ENCODE assay signal across 9 mouse cellular contexts in the genomic region with DNA sequence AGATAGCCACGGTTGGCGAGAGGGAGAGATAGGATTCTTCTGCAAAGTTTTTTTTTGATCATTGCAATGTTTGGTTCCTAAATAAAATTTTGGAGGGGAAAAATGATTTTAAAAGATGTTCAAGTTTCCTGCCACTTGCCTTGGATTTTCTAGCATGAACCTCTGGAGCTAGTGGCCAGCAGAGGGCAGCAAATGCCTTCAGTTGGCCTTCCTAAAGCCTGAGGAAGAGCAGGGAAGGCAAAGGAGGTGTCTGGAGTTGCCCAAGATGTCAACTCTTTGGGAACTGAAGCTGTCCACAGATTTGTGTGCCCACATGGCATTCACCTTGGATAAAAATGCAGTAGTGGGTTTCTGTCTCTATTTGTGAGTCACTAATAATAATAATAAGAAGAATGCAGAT. TPM values are rescaled to one million over a fixed set of nuclear protein-coding genes. Genes with fewer than 3 reads are reported as not detected.
DNase-seq lines count a peak whose midpoint lies in the region; ATAC-seq and TF ChIP-seq lines count a peak whose summit lies in the region.
"Had no signal": no experiment of that assay in that cellular context is flagged by ENCODE, and none has a peak within 500 bp of the region (broad histone marks: within the 10 kb centered on the region; RNA-seq: fewer than 3 reads in every experiment).

No protein-coding gene starts in this region.

- no peaks in the 10 kb centered on the region for H3K4me1 ChIP-seq in midbrain, embryonic 10.5 days
- H3K4me1 ChIP-seq in midbrain, embryonic 15.5 days = no peaks in the 10 kb centered on the region
- no peaks in the 10 kb centered on the region for H3K4me1 ChIP-seq in embryonic facial prominence, embryonic 14.5 days (ENCODE audit: control insufficient read depth, insufficient read depth, low read length)
- no peaks in the 10 kb centered on the region for H3K4me1 ChIP-seq in kidney, postnatal 0 days (replicated peaks; ENCODE audit: insufficient read depth, low read length)
- no peaks in the 10 kb centered on the region for H3K4me1 ChIP-seq in liver, embryonic 11.5 days (replicated peaks; ENCODE audit: control insufficient read depth, insufficient read depth, low read length)
- H3K4me1 ChIP-seq: heart, embryonic 15.5 days had no signal

- no peak overlapping the region for H3K9ac ChIP-seq in midbrain, embryonic 15.5 days
- no peak overlapping the region for H3K9ac ChIP-seq in embryonic facial prominence, embryonic 14.5 days (ENCODE audit: low read depth, low read length)
- no peak overlapping the region for H3K9ac ChIP-seq in kidney, postnatal 0 days (ENCODE audit: low read depth, low read length)
- H3K9ac ChIP-seq in liver, embryonic 11.5 days (ENCODE audit: low read depth, low read length) = no peak overlapping the region
- H3K9ac ChIP-seq: heart, embryonic 15.5 days had no signal

- H3K4me3 ChIP-seq in midbrain, embryonic 10.5 days = no peak overlapping the region
- H3K4me3 ChIP-seq in midbrain, embryonic 15.5 days = no peak overlapping the region
- no peak overlapping the region for H3K4me3 ChIP-seq in embryonic facial prominence, embryonic 14.5 days (ENCODE audit: low read depth, low read length)
- H3K4me3 ChIP-seq in kidney, postnatal 0 days (replicated peaks; ENCODE audit: low read depth, low read length) = no peak overlapping the region
- no peak overlapping the region for H3K4me3 ChIP-seq in liver, embryonic 11.5 days (ENCODE audit: low read depth, low read length)
- H3K4me3 ChIP-seq: heart, embryonic 15.5 days had no signal

- no peaks in the 10 kb centered on the region for H3K27me3 ChIP-seq in midbrain, embryonic 10.5 days (ENCODE audit: low read depth, poor library complexity, severe bottlenecking)
- H3K27me3 ChIP-seq in midbrain, embryonic 15.5 days (replicated peaks) = no peaks in the 10 kb centered on the region
- H3K27me3 ChIP-seq in embryonic facial prominence, embryonic 14.5 days (replicated peaks; ENCODE audit: control insufficient read depth, insufficient read depth, low read length) = no peaks in the 10 kb centered on the region
- no peaks in the 10 kb centered on the region; the same call in 1 of the 2 replicates for H3K27me3 ChIP-seq in kidney, postnatal 0 days (ENCODE audit: insufficient read depth, low read length)
- H3K27me3 ChIP-seq in liver, embryonic 11.5 days (replicated peaks; ENCODE audit: control insufficient read depth, insufficient read depth, low read length) = no peaks in the 10 kb centered on the region; the same call in 1 of the 2 replicates

- peak; percentile 92 for TF ChIP-seq CTCF in kidney, postnatal 0 days (IDR thresholded peaks at IDR 0.05; ENCODE audit: low read depth)

- no peak for ATAC-seq in midbrain, embryonic 15.5 days (replicated peaks)
- 0 out of 2 replicates have a peak, but pooled peaks have one; percentile 57 for ATAC-seq in embryonic facial prominence, embryonic 14.5 days (ENCODE audit: low read depth)
- no peak for ATAC-seq in kidney, postnatal 0 days (replicated peaks; ENCODE audit: low FRiP score, low read depth)
- ATAC-seq in liver, embryonic 11.5 days (replicated peaks; ENCODE audit: low FRiP score) = no peak
- no peak for ATAC-seq in erythroid progenitor cell, adult 5-6 weeks (replicated peaks; ENCODE audit: low FRiP score, poor library complexity, severe bottlenecking)

- no peak overlapping the region for H3K27ac ChIP-seq in midbrain, embryonic 10.5 days (replicated peaks)
- no peak overlapping the region for H3K27ac ChIP-seq in midbrain, embryonic 15.5 days
- no peak overlapping the region for H3K27ac ChIP-seq in embryonic facial prominence, embryonic 14.5 days (replicated peaks; ENCODE audit: low read depth, low read length)
- no peak overlapping the region for H3K27ac ChIP-seq in kidney, postnatal 0 days
- H3K27ac ChIP-seq in liver, embryonic 11.5 days (ENCODE audit: low read depth, low read length) = no peak overlapping the region
- H3K27ac ChIP-seq: heart, embryonic 15.5 days had no signal

- 13% methylated on average over 2 of the region's 2 CpGs for WGBS in midbrain, embryonic 10.5 days
- WGBS in midbrain, embryonic 15.5 days = 16% methylated on average over 2 of the region's 2 CpGs
- 10% methylated on average over 2 of the region's 2 CpGs for WGBS in embryonic facial prominence, embryonic 14.5 days
- 8% methylated on average over 2 of the region's 2 CpGs for WGBS in kidney, postnatal 0 days
- WGBS in liver, embryonic 11.5 days = 10% methylated on average over 2 of the region's 2 CpGs

- H3K4me2 ChIP-seq in midbrain, embryonic 15.5 days = no peak overlapping the region
- no peak overlapping the region for H3K4me2 ChIP-seq in embryonic facial prominence, embryonic 14.5 days (ENCODE audit: low read depth, low read length)
- no peak overlapping the region for H3K4me2 ChIP-seq in kidney, postnatal 0 days (ENCODE audit: low read length)
- H3K4me2 ChIP-seq in liver, embryonic 11.5 days = no peak overlapping the region
- H3K4me2 ChIP-seq: heart, embryonic 15.5 days had no signal

- no peaks in the 10 kb centered on the region for H3K9me3 ChIP-seq in midbrain, embryonic 10.5 days (replicated peaks)
- H3K9me3 ChIP-seq in midbrain, embryonic 15.5 days = no peaks in the 10 kb centered on the region
- H3K9me3 ChIP-seq in embryonic facial prominence, embryonic 14.5 days (ENCODE audit: control insufficient read depth, low read length) = no peaks in the 10 kb centered on the region
- H3K9me3 ChIP-seq in kidney, postnatal 0 days (replicated peaks; ENCODE audit: low read length) = no peaks in the 10 kb centered on the region
- no peaks in the 10 kb centered on the region for H3K9me3 ChIP-seq in liver, embryonic 11.5 days (ENCODE audit: control insufficient read depth, low read length)
- H3K9me3 ChIP-seq: heart, embryonic 15.5 days had no signal

- no peaks in the 10 kb centered on the region for H3K36me3 ChIP-seq in midbrain, embryonic 10.5 days
- no peaks in the 10 kb centered on the region for H3K36me3 ChIP-seq in midbrain, embryonic 15.5 days (replicated peaks)
- no peaks in the 10 kb centered on the region for H3K36me3 ChIP-seq in embryonic facial prominence, embryonic 14.5 days (ENCODE audit: control insufficient read depth, insufficient read depth, low read length)
- H3K36me3 ChIP-seq in kidney, postnatal 0 days (ENCODE audit: insufficient read depth, low read length) = no peaks in the 10 kb centered on the region
- H3K36me3 ChIP-seq in liver, embryonic 11.5 days (ENCODE audit: control insufficient read depth, insufficient read depth, low read length) = no peaks in the 10 kb centered on the region
- H3K36me3 ChIP-seq: heart, embryonic 15.5 days had no signal

- DNase-seq in midbrain, embryonic 10.5 days (ENCODE audit: low spot score) = peak; percentile 70
- DNase-seq in adrenal gland, postnatal 36 days = peak; percentile 81 to 86
- DNase-seq in embryonic facial prominence, embryonic 14.5 days (ENCODE audit: low spot score) = peak; percentile 90
- DNase-seq in kidney, postnatal 0 days (ENCODE audit: low spot score) = peak; percentile 90
- peak; percentile 43 for DNase-seq in liver, embryonic 11.5 days (ENCODE audit: low spot score)
- peak; percentile 78 to 89 for DNase-seq in right cerebral cortex, postnatal 10 days (ENCODE audit: low spot score in 2 of 2)

RNA-seq across cellular contexts. Expression of a gene that starts 2.7 kb away (rescaled TPM):
- not detected in 2 replicates for polyA plus RNA-seq in midbrain, embryonic 10.5 days (2016; fragmentation: Nextera tagmentation; extraction: Ambion mirVana)
- polyA plus RNA-seq in midbrain, embryonic 15.5 days (2015; fragmentation: Nextera tagmentation; extraction: Ambion mirVana) = not detected in 2 replicates
- total RNA-seq in adrenal gland, postnatal 36 days (2021) = not detected
- 1.6 and 1.8 TPM in 2 replicates for polyA plus RNA-seq in embryonic facial prominence, embryonic 14.5 days (2014; fragmentation: Nextera tagmentation; extraction: Ambion mirVana)
- not detected in 2 replicates for polyA plus RNA-seq in kidney, postnatal 0 days (2015; fragmentation: Nextera tagmentation; extraction: Ambion mirVana)
- polyA plus RNA-seq in liver, embryonic 11.5 days (2014; fragmentation: Nextera tagmentation; extraction: Ambion mirVana) = not detected in 2 replicates
- total RNA-seq in erythroid progenitor cell, adult 5-6 weeks (2015; ENCODE audit: low replicate concordance) = not detected in 2 replicates
- total RNA-seq in erythroid progenitor cell, adult 5-6 weeks (2017; ENCODE audit: low replicate concordance) = not detected in 2 replicates
- polyA plus RNA-seq: heart, embryonic 15.5 days had no signal

RNA-seq across cellular contexts. Expression of a gene that starts 12.8 kb away (rescaled TPM):
- polyA plus RNA-seq in midbrain, embryonic 10.5 days (2016; fragmentation: Nextera tagmentation; extraction: Ambion mirVana) = not detected in 2 replicates
- not detected in 2 replicates for polyA plus RNA-seq in midbrain, embryonic 15.5 days (2015; fragmentation: Nextera tagmentation; extraction: Ambion mirVana)
- total RNA-seq in adrenal gland, postnatal 36 days (2021) = not detected
- polyA plus RNA-seq in embryonic facial prominence, embryonic 14.5 days (2014; fragmentation: Nextera tagmentation; extraction: Ambion mirVana) = not detected in 2 replicates
- not detected in 2 replicates for polyA plus RNA-seq in kidney, postnatal 0 days (2015; fragmentation: Nextera tagmentation; extraction: Ambion mirVana)
- polyA plus RNA-seq in liver, embryonic 11.5 days (2014; fragmentation: Nextera tagmentation; extraction: Ambion mirVana) = not detected in 2 replicates
- not detected in 2 replicates for total RNA-seq in erythroid progenitor cell, adult 5-6 weeks (2015; ENCODE audit: low replicate concordance)
- not detected in 2 replicates for total RNA-seq in erythroid progenitor cell, adult 5-6 weeks (2017; ENCODE audit: low replicate concordance)
- polyA plus RNA-seq: heart, embryonic 15.5 days had no signal

RNA-seq across cellular contexts. Expression of a gene that starts 28.5 kb away (rescaled TPM):
- polyA plus RNA-seq in midbrain, embryonic 10.5 days (2016; fragmentation: Nextera tagmentation; extraction: Ambion mirVana) = 0.07 TPM in 1 of 2 replicates, not detected in the other
- not detected in 2 replicates for polyA plus RNA-seq in midbrain, embryonic 15.5 days (2015; fragmentation: Nextera tagmentation; extraction: Ambion mirVana)
- not detected for total RNA-seq in adrenal gland, postnatal 36 days (2021)
- polyA plus RNA-seq in embryonic facial prominence, embryonic 14.5 days (2014; fragmentation: Nextera tagmentation; extraction: Ambion mirVana) = 0.26 TPM in 1 of 2 replicates, not detected in the other
- polyA plus RNA-seq in kidney, postnatal 0 days (2015; fragmentation: Nextera tagmentation; extraction: Ambion mirVana) = not detected in 2 replicates
- polyA plus RNA-seq in liver, embryonic 11.5 days (2014; fragmentation: Nextera tagmentation; extraction: Ambion mirVana) = not detected in 2 replicates
- total RNA-seq in erythroid progenitor cell, adult 5-6 weeks (2015; ENCODE audit: low replicate concordance) = not detected in 2 replicates
- not detected in 2 replicates for total RNA-seq in erythroid progenitor cell, adult 5-6 weeks (2017; ENCODE audit: low replicate concordance)
- polyA plus RNA-seq: heart, embryonic 15.5 days had no signal

RNA-seq across cellular contexts. Expression of a gene that starts 30.7 kb away (rescaled TPM):
- polyA plus RNA-seq in midbrain, embryonic 10.5 days (2016; fragmentation: Nextera tagmentation; extraction: Ambion mirVana) = not detected in 2 replicates
- polyA plus RNA-seq in midbrain, embryonic 15.5 days (2015; fragmentation: Nextera tagmentation; extraction: Ambion mirVana) = not detected in 2 replicates
- total RNA-seq in adrenal gland, postnatal 36 days (2021) = not detected
- 0.09 and 0.10 TPM in 2 replicates for polyA plus RNA-seq in embryonic facial prominence, embryonic 14.5 days (2014; fragmentation: Nextera tagmentation; extraction: Ambion mirVana)
- not detected in 2 replicates for polyA plus RNA-seq in kidney, postnatal 0 days (2015; fragmentation: Nextera tagmentation; extraction: Ambion mirVana)
- not detected in 2 replicates for polyA plus RNA-seq in liver, embryonic 11.5 days (2014; fragmentation: Nextera tagmentation; extraction: Ambion mirVana)
- total RNA-seq in erythroid progenitor cell, adult 5-6 weeks (2015; ENCODE audit: low replicate concordance) = not detected in 2 replicates
- total RNA-seq in erythroid progenitor cell, adult 5-6 weeks (2017; ENCODE audit: low replicate concordance) = not detected in 2 replicates
- polyA plus RNA-seq: heart, embryonic 15.5 days had no signal

RNA-seq across cellular contexts. Expression of a gene that starts 43.0 kb away (rescaled TPM):
- 0.51 and 0.67 TPM in 2 replicates for polyA plus RNA-seq in midbrain, embryonic 10.5 days (2016; fragmentation: Nextera tagmentation; extraction: Ambion mirVana)
- polyA plus RNA-seq in midbrain, embryonic 15.5 days (2015; fragmentation: Nextera tagmentation; extraction: Ambion mirVana) = 0.10 TPM in 1 of 2 replicates, not detected in the other
- not detected for total RNA-seq in adrenal gland, postnatal 36 days (2021)
- polyA plus RNA-seq in embryonic facial prominence, embryonic 14.5 days (2014; fragmentation: Nextera tagmentation; extraction: Ambion mirVana) = 0.31 and 0.50 TPM in 2 replicates
- 0.09 TPM in 1 of 2 replicates, not detected in the other for polyA plus RNA-seq in kidney, postnatal 0 days (2015; fragmentation: Nextera tagmentation; extraction: Ambion mirVana)
- polyA plus RNA-seq in liver, embryonic 11.5 days (2014; fragmentation: Nextera tagmentation; extraction: Ambion mirVana) = 0.06 and 0.08 TPM in 2 replicates
- total RNA-seq in erythroid progenitor cell, adult 5-6 weeks (2015; ENCODE audit: low replicate concordance) = not detected in 2 replicates
- total RNA-seq in erythroid progenitor cell, adult 5-6 weeks (2017; ENCODE audit: low replicate concordance) = not detected in 2 replicates
- polyA plus RNA-seq: heart, embryonic 15.5 days had no signal
